Mouse (Mus musculus) spleen, adult 18-20 months (tissue): ENCODE measurements at regions not wholly inside any gene's neighbourhood (a gene's known extent, or its start where the extent isn't known, plus 50 kb on each side); places are given as distances from the start of the nearest gene placed in this dataset.

ENCODE experiments used
- DNase-seq, 2 experiments: peaks; one replicate each; pipeline ENCODE4 v3.0.0; 2022; ENCODE audit warnings: mixed read lengths in 2 of 2

- DNase-seq: no peak
Observed at GRCm38 (mm10) chr8:115896066-115896465, 188.5 kb upstream of the Maf start.

GRCm38 (mm10) chr8:115888278-115888677 is 180.7 kb upstream of the Maf start:
- no peak for DNase-seq

GRCm38 (mm10) chr8:115885121-115885743 is 177.6 kb upstream of the Maf start:
- no peak for DNase-seq

- DNase-seq: no peak
Observed at GRCm38 (mm10) chr8:115883808-115884207, 176.2 kb upstream of the Maf start.

GRCm38 (mm10) chr8:115881881-115882280 is 174.3 kb upstream of the Maf start:
- DNase-seq: no peak

- no peak for DNase-seq
Observed at GRCm38 (mm10) chr8:115874789-115875188, 167.2 kb upstream of the Maf start.

- no peak for DNase-seq
Observed at GRCm38 (mm10) chr8:115871381-115871780, 163.8 kb upstream of the Maf start.

GRCm38 (mm10) chr8:115861381-115861780 is 153.8 kb upstream of the Maf start:
- DNase-seq: no peak

GRCm38 (mm10) chr8:115859406-115859805 is 151.8 kb upstream of the Maf start:
- DNase-seq: no peak

GRCm38 (mm10) chr8:115856816-115857215 is 149.2 kb upstream of the Maf start:
- DNase-seq: no peak

GRCm38 (mm10) chr8:115855934-115856629 is 148.5 kb upstream of the Maf start:
- DNase-seq: no peak

GRCm38 (mm10) chr8:115854209-115854900 is 146.8 kb upstream of the Maf start:
- no peak for DNase-seq

- no peak for DNase-seq
Observed at GRCm38 (mm10) chr8:115850552-115850951, 143.0 kb upstream of the Maf start.

GRCm38 (mm10) chr8:115833391-115833790 is 125.8 kb upstream of the Maf start:
- DNase-seq: no peak

GRCm38 (mm10) chr8:115831675-115832074 is 124.1 kb upstream of the Maf start:
- DNase-seq: no peak

- DNase-seq: no peak
Observed at GRCm38 (mm10) chr8:115830012-115830662, 122.5 kb upstream of the Maf start.

- no peak for DNase-seq
Observed at GRCm38 (mm10) chr8:115826516-115826915, 118.9 kb upstream of the Maf start.

- DNase-seq: no peak
Observed at GRCm38 (mm10) chr8:115825899-115826502, 118.4 kb upstream of the Maf start.

GRCm38 (mm10) chr8:115824478-115824785 is 116.8 kb upstream of the Maf start:
- no peak for DNase-seq

- no peak for DNase-seq
Observed at GRCm38 (mm10) chr8:115823673-115824477, 116.3 kb upstream of the Maf start.

- DNase-seq: no peak
Observed at GRCm38 (mm10) chr8:115813426-115813825, 105.8 kb upstream of the Maf start.

GRCm38 (mm10) chr8:115806579-115806978 is 99.0 kb upstream of the Maf start:
- no peak for DNase-seq
